ENCODE assay signal across 7 mouse cellular contexts in genomic region chr8:76899411-76900154, GRCm38 (mm10). TPM values are rescaled to one million over a fixed set of nuclear protein-coding genes. Genes with fewer than 3 reads are reported as not detected.
DNase-seq lines count a peak whose midpoint lies in the region; ATAC-seq lines count a peak whose summit lies in the region.

Gene Nr3c2 (plus strand): TSS chr8:76899442.

- peak; percentile 3; the same call in 1 of the 2 replicates for ATAC-seq in cerebellum, adult (ENCODE audit: insufficient number of reproducible peaks, low FRiP score, low TSS enrichment)
- peak; percentile 9 for ATAC-seq in frontal cortex, adult (ENCODE audit: low TSS enrichment)

- DNase-seq in R1 (ENCODE audit: low read depth, low spot score): peak; percentile 35
- DNase-seq in heart, postnatal 4 days: peak; percentile 60
- DNase-seq in layer of hippocampus, postnatal 25 days (ENCODE audit: extremely low spot score in 1 of 2, low spot score in 1 of 2): peak; percentile 40 to 67
- DNase-seq in lung, postnatal 36 days: peak; percentile 46
- peak; percentile 28 to 54 for DNase-seq in right cerebral cortex, adult 2 months (ENCODE audit: low spot score in 2 of 2)

RNA-seq across cellular contexts. Expression of gene Nr3c2, which starts in this region (rescaled TPM):
- 10 to 100 TPM; 10.3 to 13.8 TPM for total RNA-seq in heart, postnatal 4 days (2021)
- total RNA-seq in layer of hippocampus, postnatal 25 days (2021): 100 to 1,000 TPM; 133 to 181 TPM

Comparison
In these comparisons a context has a peak if more than half of its experiments do, and no peak if none do; other contexts are left out.
1. Peak in every context shown above with its lines: DNase-seq and ATAC-seq.
2. RNA of gene Nr3c2 (total RNA-seq): 133 to 181 TPM in layer of hippocampus, postnatal 25 days; 10.3 to 13.8 TPM in heart, postnatal 4 days; every median in the first group is over 4 times any median in the second.